Mouse (Mus musculus) heart, adult 11 months (tissue): ENCODE results near the gene Ppp6r1.

ENCODE experiments used
- DNase-seq: peaks from one replicate; pipeline ENCODE4 v3.0.0; 2022

The Ppp6r1 gene

DNA sequence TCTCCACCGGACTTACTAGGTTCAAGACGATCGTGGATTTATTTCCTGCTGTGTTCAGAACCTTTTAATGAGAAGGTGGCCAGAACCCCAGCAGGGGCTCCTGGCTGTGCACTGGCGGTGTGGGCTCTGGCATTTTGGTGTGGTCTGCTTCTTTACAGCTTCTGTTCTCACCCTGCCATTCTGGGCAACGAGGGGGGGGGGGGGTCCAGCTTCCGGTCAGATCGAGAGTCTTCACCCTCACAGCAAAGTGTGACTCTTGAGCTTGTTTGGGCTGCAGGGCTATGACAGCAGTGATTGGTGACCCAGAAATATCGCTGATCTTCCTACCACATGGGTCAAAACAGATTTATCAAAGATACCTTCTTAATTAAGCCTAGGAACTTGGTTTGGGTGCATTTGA is 46.4 kb downstream of the Ppp6r1 start:
- peak; percentile 59 for DNase-seq

DNA sequence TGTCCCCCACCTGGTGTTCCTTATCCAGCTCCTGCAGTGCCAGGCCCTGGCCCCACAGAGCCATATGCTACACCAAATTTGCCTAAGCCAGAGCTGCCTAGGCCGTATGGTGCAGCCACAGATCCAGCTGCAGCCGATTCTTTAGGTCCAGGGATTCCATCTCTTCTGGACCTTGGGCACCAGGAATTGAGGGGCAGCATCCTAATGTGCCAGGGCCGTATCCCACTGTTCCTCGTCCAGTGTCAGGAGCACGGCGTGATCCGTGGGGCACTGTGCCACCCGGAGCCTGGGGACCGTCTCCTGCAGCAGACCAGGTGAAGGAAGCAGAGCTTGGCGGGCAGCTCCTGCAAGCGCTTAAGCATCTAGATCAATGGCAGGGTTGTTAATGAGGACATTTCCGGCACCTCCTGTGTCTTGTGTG is 46.9 kb downstream of the Ppp6r1 start:
- peak; percentile 67 for DNase-seq

DNA sequence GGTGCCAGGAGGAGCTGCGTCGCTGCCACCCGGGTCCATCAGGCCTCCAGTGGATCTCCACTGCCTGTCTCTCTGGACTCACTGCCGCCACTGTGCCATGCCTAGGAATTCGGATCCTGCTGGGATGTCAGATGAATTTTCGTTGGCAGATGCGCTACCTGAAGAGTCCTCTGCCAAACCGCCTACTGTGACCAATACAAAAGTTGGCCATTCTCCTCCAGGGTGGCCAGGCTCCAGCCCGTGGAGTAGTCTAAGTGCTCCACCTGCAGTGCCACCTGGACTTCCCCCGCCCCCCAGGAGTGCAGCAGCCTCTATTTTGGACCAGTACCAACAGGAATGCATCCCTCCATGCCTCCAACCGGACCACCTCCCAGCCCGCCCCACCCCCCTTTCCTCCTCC is 47.3 kb downstream of the Ppp6r1 start:
- peak; percentile 70 for DNase-seq

DNA sequence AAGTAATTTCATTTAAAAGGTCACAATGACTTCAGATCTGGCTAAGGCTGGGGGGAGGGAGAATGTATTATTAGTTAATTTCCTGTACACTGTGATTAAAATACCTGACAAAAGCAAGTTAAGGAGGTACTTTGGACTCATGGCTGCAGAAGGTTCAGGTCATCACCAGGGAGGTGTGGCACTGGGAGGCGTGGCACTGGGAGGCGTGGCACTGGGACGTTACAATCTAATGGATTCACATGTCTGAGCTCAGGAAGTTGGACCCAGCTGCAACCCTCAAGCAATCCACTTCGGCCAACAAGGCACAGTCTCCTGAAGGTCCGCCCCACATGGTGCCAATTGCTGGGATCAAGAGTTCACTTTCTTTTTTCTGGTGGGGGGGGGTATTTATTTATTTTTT is 50.8 kb downstream of the Ppp6r1 start:
- DNase-seq = no peak

DNA sequence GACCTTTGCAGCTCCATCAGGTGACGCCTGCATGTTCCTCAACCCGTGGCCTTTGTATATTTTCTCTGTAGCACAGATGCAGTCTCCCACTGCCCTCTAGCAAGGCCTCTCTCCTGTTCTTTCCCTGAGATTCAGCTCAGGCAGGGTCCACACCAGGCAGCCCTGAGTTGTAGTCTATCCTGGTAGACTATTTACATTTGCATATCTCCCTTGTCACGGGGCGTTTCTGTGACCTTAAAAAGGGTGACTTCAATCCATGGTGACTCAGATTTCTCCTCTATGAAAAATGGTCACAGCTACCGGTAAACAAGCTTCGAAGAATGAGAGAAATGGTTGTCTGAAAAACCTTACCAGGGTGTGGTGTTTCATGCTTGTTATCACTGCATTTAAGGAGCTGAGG is 54.9 kb downstream of the Ppp6r1 start, which contains the start of gene Ptprh:
Gene Ptprh (minus strand): TSS at position 169 of the 400 bp plus-strand sequence.
- peak; percentile 68 for DNase-seq

DNA sequence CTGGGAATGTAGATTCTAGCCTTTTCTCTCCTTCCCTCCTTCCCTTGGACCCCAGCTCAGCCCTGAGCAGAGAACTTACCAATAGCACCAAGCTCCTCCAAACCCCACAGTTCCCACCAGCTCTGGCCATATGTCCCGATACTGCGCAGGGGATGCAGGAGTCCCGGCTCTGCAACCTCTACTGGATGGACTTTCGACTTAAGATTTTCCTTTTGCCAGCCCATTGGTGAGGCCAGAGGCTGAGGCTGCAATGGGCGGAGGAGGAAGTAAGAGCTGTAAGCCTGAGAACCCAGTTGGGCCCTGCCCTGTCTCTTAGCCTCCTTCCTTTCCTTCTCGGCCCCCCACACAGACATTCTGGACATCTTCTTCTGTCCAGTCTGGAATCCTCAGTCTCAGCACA is 55.9 kb downstream of the Ppp6r1 start:
- DNase-seq = peak; percentile 74

DNA sequence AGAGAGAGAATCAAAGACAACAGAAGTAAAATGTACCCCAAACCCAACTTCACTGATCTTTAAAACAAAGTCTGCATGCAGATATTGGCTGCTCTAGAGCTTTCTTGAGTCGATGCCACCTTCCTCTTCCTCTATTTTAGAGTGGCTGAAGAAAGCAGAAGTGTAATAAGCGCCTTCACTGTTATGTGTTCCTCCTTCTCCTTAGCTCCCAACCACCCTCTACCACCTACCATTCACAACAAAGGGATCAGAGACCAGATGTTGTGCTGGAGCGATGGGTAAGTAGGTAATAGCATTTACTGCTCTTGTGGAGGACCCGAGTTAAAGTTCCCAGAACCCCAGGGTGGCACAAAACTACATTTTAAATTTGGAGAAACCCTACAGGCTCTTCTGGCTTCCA is 61.8 kb downstream of the Ppp6r1 start:
- DNase-seq = peak; percentile 79
